Mouse (Mus musculus) intestine, embryonic 14.5 days (tissue): ENCODE data around the gene Grk5. TPM values are rescaled to one million over a fixed set of nuclear protein-coding genes. Genes with fewer than 3 reads are reported as not detected.

Source experiments
- ATAC-seq: fragments of 200-750 bp; cut with Nextera tagmentation; replicated peaks from 2 replicates; pipeline ENCODE4 v1.8.0; 2017; ENCODE audit warnings: low read depth, moderate number of reproducible peaks, moderate TSS enrichment, moderate library complexity; ENCODE audit not compliant: low FRiP score, low TSS enrichment
- DNase-seq: peaks from one replicate; pipeline ENCODE4 v3.0.0-alpha.2; 2018; ENCODE audit warnings: low spot score
- H3K27ac ChIP-seq: fragments of 300-500 bp; sonication (generic); 2 replicates; pipeline ENCODE4 v1.5.1; 2014; ENCODE audit warnings: low read depth, mild to moderate bottlenecking, control low read depth
- H3K27me3 ChIP-seq: fragments of 300-500 bp; sonication (generic); replicated peaks from 2 replicates; pipeline ENCODE4 v1.6.1; 2014; ENCODE audit warnings: low read length, control low read depth; ENCODE audit not compliant: control insufficient read depth, insufficient read depth
- H3K36me3 ChIP-seq: fragments of 300-500 bp; sonication (generic); 2 replicates; pipeline ENCODE4 v1.6.1; 2014; ENCODE audit warnings: low read length, control low read depth; ENCODE audit not compliant: control insufficient read depth, insufficient read depth
- H3K4me1 ChIP-seq: fragments of 300-500 bp; sonication (generic); replicated peaks from 2 replicates; pipeline ENCODE4 v1.6.1; 2014; ENCODE audit warnings: low read length, control low read depth, mixed read lengths; ENCODE audit not compliant: control insufficient read depth, insufficient read depth
- H3K4me2 ChIP-seq: fragments of 300-500 bp; sonication (generic); 2 replicates; pipeline ENCODE4 v1.6.1; 2014; ENCODE audit warnings: low read length
- H3K4me3 ChIP-seq: fragments of 300-500 bp; sonication (generic); 2 replicates; pipeline ENCODE4 v1.5.1; 2014; ENCODE audit warnings: low read depth, low read length, control low read depth, mixed read lengths
- H3K9ac ChIP-seq: fragments of 300-500 bp; sonication (generic); 2 replicates; pipeline ENCODE4 v1.6.1; 2014; ENCODE audit warnings: mild to moderate bottlenecking, low read length
- H3K9me3 ChIP-seq: fragments of 300-500 bp; sonication (generic); 2 replicates; pipeline ENCODE4 v1.6.1; 2016; ENCODE audit warnings: low read length, control low read depth; ENCODE audit not compliant: control insufficient read depth
- WGBS: fragments of 180-500 bp; shearing (Covaris S2); extraction: QIAGEN DNeasy Blood & Tissue Kit; methylation state at CpG from one replicate; pipeline ENCODE4 v1.1.7; 2014; 5-methylcytosine and 5-hydroxymethylcytosine counted together
- polyA plus RNA-seq: library from polyadenylated mRNA; unstranded; fragments of >200 nt; fragmentation: Nextera tagmentation; extraction: Ambion mirVana; gene quantifications from 2 replicates; pipeline ENCODE4 v1.2.1, GENCODE M21; 2014

The Grk5 gene
- polyA plus RNA-seq, 1 experiment from 2014 or later: 2.1 TPM

DNA sequence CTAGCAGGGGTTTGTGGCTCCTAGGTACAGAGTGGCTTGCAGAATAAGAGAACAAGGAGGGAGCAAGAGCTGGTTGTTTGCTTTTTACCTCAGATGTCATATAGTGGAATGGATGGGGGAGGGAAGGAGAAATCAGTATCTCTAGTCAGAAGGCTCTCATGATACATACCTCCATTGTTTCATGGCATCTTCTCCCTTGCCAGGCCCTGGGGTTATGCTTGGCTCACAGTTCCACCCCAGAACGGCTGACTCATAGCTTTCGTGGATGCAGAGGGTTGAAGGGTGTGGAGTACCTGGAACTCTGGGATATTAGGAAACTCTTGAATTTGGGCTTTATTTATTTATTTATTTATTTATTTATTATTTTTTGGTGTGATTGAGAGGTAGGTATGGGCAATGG, 84.0 kb downstream of the Grk5 start:
- Histone ChIP-seq H3K4me3 (no peak overlapping the region), H3K4me2 (no peak overlapping the region), H3K9ac (no peak overlapping the region), H3K36me3 (no peaks in the 10 kb centered on the region), H3K27ac (no peak overlapping the region), H3K9me3 (no peaks in the 10 kb centered on the region), H3K4me1 (no peaks in the 10 kb centered on the region), H3K27me3 (no peaks in the 10 kb centered on the region)
- WGBS: 98% methylated on average over 2 of the region's 2 CpGs
- ATAC-seq (no peak), DNase-seq (no peak)

- Histone ChIP-seq H3K4me2 (no peak overlapping the region), H3K27me3 (no peaks in the 10 kb centered on the region), H3K36me3 (no peaks in the 10 kb centered on the region), H3K4me3 (no peak overlapping the region), H3K27ac (no peak overlapping the region), H3K4me1 (no peaks in the 10 kb centered on the region), H3K9me3 (no peaks in the 10 kb centered on the region), H3K9ac (no peak overlapping the region)
- DNase-seq (no peak), ATAC-seq (no peak)
- 91% methylated on average over 1 of the region's 1 CpGs for WGBS
Measured at GRCm38 (mm10) chr19:60979581-60979980, 90.0 kb downstream of the Grk5 start.

DNA sequence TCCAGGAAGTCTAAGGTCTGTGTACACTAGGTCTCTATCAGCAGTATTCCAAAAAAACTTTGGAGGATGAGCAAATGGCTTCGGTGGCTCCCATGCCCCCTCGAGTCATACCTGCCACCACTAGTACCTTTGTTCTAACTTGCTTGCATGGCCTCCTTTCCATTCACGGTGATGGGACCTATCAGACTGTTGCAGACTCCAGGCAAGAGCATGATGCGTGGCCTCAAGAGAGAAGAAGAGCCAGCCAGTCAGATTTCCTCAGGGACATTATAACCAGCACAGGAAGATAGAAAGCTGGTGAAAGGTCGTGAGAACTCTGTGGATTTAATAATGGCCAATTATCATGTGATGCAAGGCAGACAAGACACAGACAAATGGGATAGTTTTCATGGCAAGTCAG, 91.8 kb downstream of the Grk5 start:
- DNase-seq (no peak), ATAC-seq (no peak)
- Histone ChIP-seq H3K4me2 (no peak overlapping the region), H3K36me3 (no peaks in the 10 kb centered on the region), H3K9me3 (no peaks in the 10 kb centered on the region), H3K4me3 (no peak overlapping the region), H3K4me1 (no peaks in the 10 kb centered on the region), H3K27ac (no peak overlapping the region), H3K27me3 (no peaks in the 10 kb centered on the region), H3K9ac (no peak overlapping the region)
- WGBS: 79% methylated on average over 5 of the region's 5 CpGs

DNA sequence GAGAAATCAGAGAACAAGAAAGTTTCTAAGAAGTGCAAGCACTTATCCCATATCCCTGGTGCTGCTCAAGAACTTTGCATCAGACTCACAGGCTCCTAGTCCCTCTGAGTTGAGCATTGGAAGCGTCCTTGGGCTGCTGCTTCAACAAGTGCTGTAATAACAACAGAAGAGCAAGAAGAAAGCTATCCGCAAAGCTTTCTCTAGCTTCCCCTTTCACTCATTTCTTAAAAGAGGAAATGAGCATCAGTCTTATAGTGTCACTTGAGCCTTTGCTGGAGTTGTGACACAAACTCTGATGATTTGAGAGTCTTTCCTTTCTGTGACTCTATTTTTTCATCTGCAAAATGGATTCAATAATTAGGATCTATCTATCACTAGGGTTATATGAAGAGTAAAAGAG, 92.3 kb downstream of the Grk5 start:
- Histone ChIP-seq H3K27ac (no peak overlapping the region), H3K27me3 (no peaks in the 10 kb centered on the region), H3K4me1 (no peaks in the 10 kb centered on the region), H3K36me3 (no peaks in the 10 kb centered on the region), H3K9ac (no peak overlapping the region), H3K4me2 (no peak overlapping the region), H3K4me3 (no peak overlapping the region), H3K9me3 (no peaks in the 10 kb centered on the region)
- no peak for DNase-seq
- WGBS: 68% methylated on average over 2 of the region's 2 CpGs
- ATAC-seq: no peak

- DNase-seq (no peak), ATAC-seq (no peak)
- H3K9me3 ChIP-seq: no peaks in the 10 kb centered on the region
- H3K9ac ChIP-seq: no peak overlapping the region
- WGBS: 77% methylated on average over 5 of the region's 5 CpGs
- no peak overlapping the region for H3K4me2 ChIP-seq
- no peaks in the 10 kb centered on the region for H3K36me3 ChIP-seq
- H3K27me3 ChIP-seq: no peaks in the 10 kb centered on the region
- no peak overlapping the region for H3K4me3 ChIP-seq
- no peak overlapping the region for H3K27ac ChIP-seq
- no peaks in the 10 kb centered on the region for H3K4me1 ChIP-seq
Measured at GRCm38 (mm10) chr19:60989766-60990165, 100.2 kb downstream of the Grk5 start.

GRCm38 (mm10) chr19:60994214-60994613, 104.7 kb downstream of the Grk5 start:
- 54% methylated on average over 3 of the region's 3 CpGs for WGBS
- Histone ChIP-seq H3K4me3 (no peak overlapping the region), H3K36me3 (no peaks in the 10 kb centered on the region), H3K4me2 (no peak overlapping the region), H3K27me3 (no peaks in the 10 kb centered on the region), H3K9me3 (no peaks in the 10 kb centered on the region), H3K4me1 (no peaks in the 10 kb centered on the region), H3K27ac (no peak overlapping the region), H3K9ac (no peak overlapping the region)
- ATAC-seq: no peak
- no peak for DNase-seq

DNA sequence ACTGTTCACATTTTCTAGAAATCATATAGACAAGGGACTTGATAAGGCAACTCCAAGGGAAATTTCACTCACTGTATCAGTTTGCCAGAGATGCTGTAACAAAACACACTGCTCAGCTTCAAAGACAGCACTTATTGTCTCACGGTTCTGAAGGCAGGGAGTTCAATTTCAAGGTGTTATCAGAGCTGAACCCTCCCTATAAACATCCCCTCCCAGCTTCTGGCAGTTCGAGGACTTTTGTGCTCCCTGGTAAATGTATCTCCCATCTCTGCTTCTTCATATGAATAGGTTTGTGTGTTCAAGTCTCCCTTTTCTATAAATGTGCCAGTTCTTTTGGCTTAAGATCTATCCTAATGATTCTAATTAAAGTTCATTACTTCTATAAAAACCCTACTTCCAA, 105.3 kb downstream of the Grk5 start:
- ATAC-seq (no peak), DNase-seq (no peak)
- Histone ChIP-seq H3K9me3 (no peaks in the 10 kb centered on the region), H3K4me3 (no peak overlapping the region), H3K4me2 (no peak overlapping the region), H3K36me3 (no peaks in the 10 kb centered on the region), H3K27ac (no peak overlapping the region), H3K9ac (no peak overlapping the region), H3K27me3 (no peaks in the 10 kb centered on the region), H3K4me1 (no peaks in the 10 kb centered on the region)
- 65% methylated on average over 2 of the region's 2 CpGs for WGBS

GRCm38 (mm10) chr19:60997784-60998183, 108.2 kb downstream of the Grk5 start:
- Histone ChIP-seq H3K9me3 (no peaks in the 10 kb centered on the region), H3K4me2 (no peak overlapping the region), H3K36me3 (no peaks in the 10 kb centered on the region), H3K9ac (no peak overlapping the region), H3K4me1 (no peaks in the 10 kb centered on the region), H3K27me3 (no peaks in the 10 kb centered on the region), H3K4me3 (no peak overlapping the region), H3K27ac (no peak overlapping the region)
- ATAC-seq (no peak), DNase-seq (no peak)
- WGBS: 85% methylated on average over 4 of the region's 4 CpGs

- WGBS: 40% methylated on average over 2 of the region's 2 CpGs
- no peak overlapping the region for H3K4me3 ChIP-seq
- H3K27me3 ChIP-seq: no peaks in the 10 kb centered on the region
- no peaks in the 10 kb centered on the region for H3K36me3 ChIP-seq
- ATAC-seq: no peak
- H3K4me1 ChIP-seq: no peaks in the 10 kb centered on the region
- no peak overlapping the region for H3K9ac ChIP-seq
- DNase-seq: no peak
- no peaks in the 10 kb centered on the region for H3K9me3 ChIP-seq
- H3K4me2 ChIP-seq: no peak overlapping the region
- no peak overlapping the region for H3K27ac ChIP-seq
Measured at GRCm38 (mm10) chr19:60999652-61000051, 110.1 kb downstream of the Grk5 start.
